In the genomic region with DNA sequence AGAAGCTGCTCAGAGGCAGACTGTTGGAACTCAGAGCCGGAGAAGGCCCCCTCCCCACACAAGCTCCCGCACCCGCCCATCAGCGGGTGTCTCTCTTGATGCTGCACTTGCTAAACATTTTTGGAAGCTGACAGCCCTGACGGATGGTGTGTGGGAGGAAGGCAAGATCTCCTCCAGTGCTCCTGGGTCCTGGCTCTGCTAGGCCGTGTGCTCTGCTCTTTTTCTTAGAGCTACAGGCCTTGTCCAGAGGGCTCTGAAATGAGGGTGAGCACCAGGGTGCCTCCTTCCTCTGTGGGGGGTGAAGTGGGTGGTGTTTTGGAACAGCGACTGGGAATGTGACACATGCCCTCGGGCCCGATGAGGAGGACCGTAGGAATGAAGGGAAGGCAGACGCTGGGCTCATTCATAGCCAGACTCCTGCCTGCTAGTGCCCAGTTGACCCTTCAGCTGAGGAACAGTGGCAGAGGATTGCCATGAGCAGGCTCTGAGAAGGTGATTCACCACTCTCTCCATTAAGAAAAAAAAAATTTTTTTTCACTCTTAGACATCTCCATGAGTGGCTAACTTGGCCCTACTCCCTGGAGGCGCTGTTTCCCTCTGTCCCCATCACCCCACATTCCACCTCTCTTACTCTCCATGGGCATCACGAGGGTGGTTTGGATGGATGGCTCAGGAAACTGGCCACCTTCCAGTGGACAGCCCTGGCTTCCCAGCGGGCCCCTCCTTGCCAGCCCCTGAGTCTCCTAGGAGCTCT, we compare ENCODE assay signal across 8 mouse cellular contexts.
DNase-seq lines count a peak whose midpoint lies in the region; ATAC-seq lines count a peak whose summit lies in the region.

No protein-coding gene starts in this region.

- peaks cover 30% of the 10 kb centered on the region for H3K4me1 ChIP-seq in midbrain, embryonic 16.5 days (ENCODE audit: control insufficient read depth, insufficient read depth, low read length)

- peak overlapping the region; percentile 88 for H3K4me2 ChIP-seq in midbrain, embryonic 16.5 days (ENCODE audit: low read length)

- H3K9me3 ChIP-seq in midbrain, embryonic 16.5 days (replicated peaks; ENCODE audit: control insufficient read depth, low read length, poor library complexity, severe bottlenecking): no peaks in the 10 kb centered on the region

- H3K27ac ChIP-seq in midbrain, embryonic 16.5 days (ENCODE audit: low read length): no peak overlapping the region; the same call in 1 of the 2 replicates

- DNase-seq in kidney, adult 11 months: peak; percentile 45
- DNase-seq in kidney, adult 9 months: no peak
- peak; percentile 94 for DNase-seq in brain, adult 2 months (ENCODE audit: low read depth, low spot score)
- DNase-seq in heart, adult 11 months: peak; percentile 96
- peak; percentile 44 for DNase-seq in kidney, postnatal 10 days
- DNase-seq in MN1 (ENCODE audit: low spot score): no peak

- 56% methylated on average over 14 of the region's 14 CpGs for WGBS in midbrain, embryonic 16.5 days

- H3K27me3 ChIP-seq in midbrain, embryonic 16.5 days (ENCODE audit: control insufficient read depth, insufficient read depth, low read depth, low read length): no peaks in the 10 kb centered on the region

- H3K9ac ChIP-seq in midbrain, embryonic 16.5 days (ENCODE audit: low read depth, low read length): peak overlapping the region; percentile 71

- peak overlapping the region; percentile 65 for H3K4me3 ChIP-seq in midbrain, embryonic 16.5 days (ENCODE audit: low read depth, low read length)

- no peaks in the 10 kb centered on the region for H3K36me3 ChIP-seq in midbrain, embryonic 16.5 days (ENCODE audit: control insufficient read depth, insufficient read depth, low read length)

- ATAC-seq in midbrain, embryonic 16.5 days: no peak
- no peak for ATAC-seq in CD4-positive, CD25-positive, alpha-beta regulatory T cell, adult 4 months

Comparison
In these comparisons a context has a peak if more than half of its experiments do, and no peak if none do; other contexts are left out.
1. DNase-seq: peak in kidney, adult 11 months (single experiment), brain, adult 2 months (single experiment), heart, adult 11 months (single experiment) and kidney, postnatal 10 days (single experiment); none in kidney, adult 9 months (single experiment) and MN1 (single experiment).